Mouse (Mus musculus): Measurements from ENCODE around the gene Scn2a. TPM values are rescaled to one million over a fixed set of nuclear protein-coding genes. Genes with fewer than 3 reads are reported as not detected.
A peak's percentile ranks its signal among the peaks of the same experiment; 100 is the strongest.

Gene Scn2a
- polyA plus RNA-seq, 1 experiment from 2014 or later: 5.5 TPM

DNA sequence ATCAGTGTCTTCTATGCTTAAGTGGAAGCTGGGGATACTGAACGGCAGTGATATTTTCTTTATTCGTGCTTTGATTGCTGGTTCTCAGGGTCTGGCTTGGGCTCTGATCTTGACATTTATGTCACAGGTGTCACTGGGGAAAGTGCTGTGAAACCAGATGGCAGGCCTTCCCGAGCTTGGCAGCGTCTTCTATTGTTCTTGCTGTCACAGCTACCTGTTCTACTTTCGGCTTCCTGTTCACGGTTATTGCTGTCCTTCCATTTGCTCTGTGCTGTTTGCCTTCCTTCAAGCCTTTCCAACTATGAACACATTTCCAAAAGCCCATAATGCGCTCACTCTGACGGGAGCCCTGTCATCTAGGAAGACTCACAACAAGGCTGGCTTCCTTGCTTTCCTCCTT lies 37.9 kb downstream of the Scn2a start:
- no peak overlapping the region for H3K27ac ChIP-seq (replicated peaks; ENCODE audit: low read depth, low read length)
- H3K9me3 ChIP-seq (ENCODE audit: control insufficient read depth, low read length): no peaks in the 10 kb centered on the region
- DNase-seq (ENCODE audit: low spot score) (no peak), ATAC-seq (ENCODE audit: low read depth) (no peak)
- H3K4me3 ChIP-seq (ENCODE audit: low read depth, low read length): no peak overlapping the region
- 80% methylated on average over 8 of the region's 8 CpGs for WGBS
- no peaks in the 10 kb centered on the region for H3K36me3 ChIP-seq (ENCODE audit: control insufficient read depth, insufficient read depth, low read length)
- H3K27me3 ChIP-seq (replicated peaks; ENCODE audit: control insufficient read depth, insufficient read depth, low read length): no peaks in the 10 kb centered on the region
- H3K4me1 ChIP-seq (ENCODE audit: control insufficient read depth, insufficient read depth, low read length): no peaks in the 10 kb centered on the region
- H3K4me2 ChIP-seq (ENCODE audit: low read depth, low read length): no peak overlapping the region
- H3K9ac ChIP-seq (ENCODE audit: low read depth, low read length): no peak overlapping the region

DNA sequence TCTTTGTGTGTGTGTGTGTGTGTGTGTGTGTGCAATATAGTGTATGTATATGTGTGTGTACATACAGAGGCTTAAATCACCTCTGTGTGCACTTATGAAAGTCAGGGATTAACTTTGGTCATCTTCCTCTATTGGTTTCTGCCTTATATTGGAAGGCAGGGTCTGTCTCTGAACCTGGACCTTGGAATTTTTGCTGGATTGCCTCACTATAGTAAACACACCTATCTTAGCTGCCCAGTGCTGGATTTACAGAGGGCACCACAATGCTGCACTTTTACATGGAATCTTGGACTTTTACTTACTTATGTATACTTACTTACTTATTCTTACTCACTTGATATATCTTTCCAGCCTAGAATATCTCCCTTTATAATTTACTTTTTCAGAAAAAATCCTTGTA lies 43.3 kb downstream of the Scn2a start:
- no peak for ATAC-seq (ENCODE audit: low read depth)
- H3K9me3 ChIP-seq (ENCODE audit: control insufficient read depth, low read length): no peaks in the 10 kb centered on the region
- no peaks in the 10 kb centered on the region for H3K4me1 ChIP-seq (ENCODE audit: control insufficient read depth, insufficient read depth, low read length)

DNA sequence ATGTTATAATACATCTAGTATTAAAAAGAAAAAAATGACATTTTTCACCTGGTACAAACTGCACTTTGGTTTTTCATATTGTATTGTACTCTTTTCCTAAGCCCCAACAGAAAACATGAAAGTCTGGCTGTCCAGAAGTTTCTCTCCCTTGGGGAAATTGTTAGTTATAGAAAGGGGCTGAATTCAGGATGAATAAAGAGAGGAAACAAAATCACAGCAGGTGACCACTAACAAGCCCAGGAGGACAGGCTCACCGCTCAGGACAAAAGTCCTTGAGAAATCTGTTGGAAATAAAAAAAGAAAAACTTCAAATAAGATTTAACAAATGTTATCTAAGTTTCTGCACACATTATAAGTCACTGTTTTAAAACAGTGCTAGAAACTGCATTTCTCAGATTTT lies 43.9 kb downstream of the Scn2a start:
- WGBS: 39% methylated on average over 1 of the region's 1 CpGs
- Histone ChIP-seq H3K4me1 (ENCODE audit: control insufficient read depth, insufficient read depth, low read length) (0 out of 2 replicates have a peak, but pooled peaks cover 3% of the 10 kb centered on the region), H3K4me3 (ENCODE audit: low read depth, low read length) (no peak overlapping the region), H3K4me2 (ENCODE audit: low read depth, low read length) (no peak overlapping the region), H3K27me3 (replicated peaks; ENCODE audit: control insufficient read depth, insufficient read depth, low read length) (no peaks in the 10 kb centered on the region; the same call in 1 of the 2 replicates), H3K9me3 (ENCODE audit: control insufficient read depth, low read length) (no peaks in the 10 kb centered on the region), H3K27ac (replicated peaks; ENCODE audit: low read depth, low read length) (no peak overlapping the region), H3K36me3 (ENCODE audit: control insufficient read depth, insufficient read depth, low read length) (no peaks in the 10 kb centered on the region), H3K9ac (ENCODE audit: low read depth, low read length) (no peak overlapping the region)
- ATAC-seq (ENCODE audit: low read depth): no peak
- DNase-seq (ENCODE audit: low spot score): no peak

More for the DNA sequence above, 43.3 kb downstream of the Scn2a start:
- Histone ChIP-seq H3K27ac (replicated peaks; ENCODE audit: low read depth, low read length) (no peak overlapping the region), H3K36me3 (ENCODE audit: control insufficient read depth, insufficient read depth, low read length) (no peaks in the 10 kb centered on the region), H3K9ac (ENCODE audit: low read depth, low read length) (no peak overlapping the region), H3K4me3 (ENCODE audit: low read depth, low read length) (no peak overlapping the region), H3K4me2 (ENCODE audit: low read depth, low read length) (no peak overlapping the region), H3K27me3 (replicated peaks; ENCODE audit: control insufficient read depth, insufficient read depth, low read length) (no peaks in the 10 kb centered on the region; the same call in 1 of the 2 replicates)
- DNase-seq (ENCODE audit: low spot score): no peak

DNA sequence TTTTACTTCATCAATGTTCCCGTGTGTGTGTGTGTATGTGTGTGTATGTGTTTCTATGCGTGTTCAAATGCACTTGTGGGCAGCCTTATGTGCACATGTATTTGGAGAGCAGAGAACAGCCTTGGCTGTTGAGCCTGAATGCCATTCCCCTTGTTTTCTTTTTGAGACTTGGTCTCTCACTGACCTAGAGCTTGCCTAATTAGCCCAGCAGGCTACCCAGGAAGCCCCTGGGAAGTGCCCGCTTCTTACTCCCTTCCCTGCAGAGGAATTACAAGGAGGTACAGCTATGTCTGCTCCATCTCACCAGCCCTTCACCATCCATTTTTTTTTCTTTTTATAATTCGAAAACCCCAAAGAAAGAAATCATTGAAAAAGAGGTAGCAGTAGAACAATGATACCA lies 44.6 kb downstream of the Scn2a start:
- no peaks in the 10 kb centered on the region for H3K9me3 ChIP-seq (ENCODE audit: control insufficient read depth, low read length)
- no peak overlapping the region for H3K27ac ChIP-seq (replicated peaks; ENCODE audit: low read depth, low read length)
- 0 out of 2 replicates have a peak, but pooled peaks cover 5% of the 10 kb centered on the region for H3K4me1 ChIP-seq (ENCODE audit: control insufficient read depth, insufficient read depth, low read length)
- DNase-seq (ENCODE audit: low spot score): no peak
- H3K4me3 ChIP-seq (ENCODE audit: low read depth, low read length): no peak overlapping the region
- H3K4me2 ChIP-seq (ENCODE audit: low read depth, low read length): no peak overlapping the region
- no peak overlapping the region for H3K9ac ChIP-seq (ENCODE audit: low read depth, low read length)
- whole genome bisulfite sequencing: 29% methylated on average over 4 of the region's 4 CpGs
- H3K36me3 ChIP-seq (ENCODE audit: control insufficient read depth, insufficient read depth, low read length): no peaks in the 10 kb centered on the region
- H3K27me3 ChIP-seq (replicated peaks; ENCODE audit: control insufficient read depth, insufficient read depth, low read length): no peaks in the 10 kb centered on the region; the same call in 1 of the 2 replicates
- ATAC-seq (ENCODE audit: low read depth): no peak

DNA sequence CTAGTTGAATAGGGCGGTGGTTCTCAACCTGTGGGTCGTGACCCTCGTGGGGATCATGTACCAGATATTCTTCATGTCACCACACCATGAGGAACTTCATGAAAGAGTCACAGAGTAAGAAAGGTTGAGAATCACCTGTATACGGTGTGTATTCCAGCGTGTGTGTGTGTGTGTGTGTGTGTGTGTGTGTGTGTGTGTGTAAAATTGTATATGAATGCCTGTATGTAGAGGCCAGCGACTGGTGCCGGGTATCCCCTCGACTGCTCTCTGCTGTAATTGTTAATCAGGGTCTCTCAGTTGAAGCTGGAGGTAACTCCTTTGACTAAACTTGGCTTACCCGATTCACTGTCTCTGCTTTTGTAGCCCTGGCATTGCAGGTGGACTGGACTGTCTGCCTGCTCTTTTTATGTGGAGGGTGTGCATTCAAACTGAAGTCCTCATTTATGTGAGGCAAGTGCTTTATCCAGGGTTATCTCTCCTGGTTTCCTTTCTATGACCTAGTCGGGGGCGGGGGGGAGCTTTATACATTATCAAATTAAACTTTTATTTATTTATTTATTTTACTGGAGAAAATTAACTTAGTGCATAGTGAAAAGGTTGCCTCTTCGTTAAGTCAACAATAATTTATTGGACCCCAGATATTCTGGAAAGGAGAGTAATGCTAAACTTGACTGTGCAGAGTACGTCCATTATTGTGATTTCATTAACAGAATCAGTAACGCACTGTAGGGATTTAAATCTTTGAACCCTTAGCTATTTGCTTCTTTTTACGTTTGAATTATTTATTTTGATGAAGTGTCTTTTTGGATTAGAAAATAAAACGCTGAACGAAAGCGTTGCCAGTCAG lies 47.2 kb downstream of the Scn2a start:
- Histone ChIP-seq H3K9ac (ENCODE audit: low read depth, low read length) (peak overlapping the region; percentile 45; the same call in 1 of the 2 replicates), H3K4me1 (ENCODE audit: control insufficient read depth, insufficient read depth, low read length) (0 out of 2 replicates have a peak, but pooled peaks cover 5% of the 10 kb centered on the region), H3K36me3 (ENCODE audit: control insufficient read depth, insufficient read depth, low read length) (no peaks in the 10 kb centered on the region), H3K27me3 (replicated peaks; ENCODE audit: control insufficient read depth, insufficient read depth, low read length) (no peaks in the 10 kb centered on the region; the same call in 1 of the 2 replicates), H3K4me3 (ENCODE audit: low read depth, low read length) (peak overlapping the region; percentile 41), H3K27ac (replicated peaks; ENCODE audit: low read depth, low read length) (no peak overlapping the region), H3K4me2 (ENCODE audit: low read depth, low read length) (peak overlapping the region; percentile 60), H3K9me3 (ENCODE audit: control insufficient read depth, low read length) (no peaks in the 10 kb centered on the region)
- DNase-seq (ENCODE audit: low spot score) (no peak), ATAC-seq (ENCODE audit: low read depth) (0 out of 2 replicates have a peak, but pooled peaks have one; percentile 3)
- 52% methylated on average over 18 of the region's 18 CpGs for WGBS

DNA sequence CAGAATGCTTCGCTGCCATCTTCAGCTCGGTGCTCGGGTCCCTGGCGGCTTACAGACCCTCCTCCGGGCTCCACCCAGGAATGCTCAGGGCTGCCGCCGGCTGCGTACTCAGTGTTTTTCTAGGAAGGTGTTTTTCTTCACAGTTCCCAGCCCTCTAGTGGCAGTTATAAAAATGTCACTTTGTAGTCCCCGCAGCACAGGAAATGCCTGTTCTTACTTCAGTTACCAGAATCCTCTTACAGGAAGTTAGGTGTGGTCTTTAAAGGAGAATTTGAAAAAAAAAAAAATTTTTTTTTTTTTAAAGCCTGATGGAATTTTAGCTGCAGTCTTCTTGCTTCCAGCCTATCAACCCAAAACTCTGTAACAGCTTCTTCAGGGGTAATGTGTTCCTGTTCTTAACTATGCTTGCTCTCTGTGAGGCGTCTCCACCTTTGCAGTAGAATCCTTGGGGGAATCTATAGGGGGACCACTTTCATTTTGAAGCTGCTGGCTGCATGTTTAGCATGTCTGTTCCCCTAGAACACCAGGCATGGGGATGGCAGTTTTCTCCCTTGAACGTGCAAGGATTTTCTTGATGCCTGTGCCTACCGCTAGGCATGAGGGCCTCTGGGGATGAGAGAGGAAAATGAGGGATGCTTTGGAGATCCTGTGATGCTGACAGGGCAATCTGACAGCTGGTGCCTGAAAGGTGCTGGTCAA lies 48.0 kb downstream of the Scn2a start:
- peak overlapping the region; percentile 41 for H3K4me3 ChIP-seq (ENCODE audit: low read depth, low read length)
- ATAC-seq (ENCODE audit: low read depth): peak; percentile 97
- H3K4me2 ChIP-seq (ENCODE audit: low read depth, low read length): peak overlapping the region; percentile 60
- H3K4me1 ChIP-seq (ENCODE audit: control insufficient read depth, insufficient read depth, low read length): 0 out of 2 replicates have a peak, but pooled peaks cover 5% of the 10 kb centered on the region
- peak; percentile 95 for DNase-seq (ENCODE audit: low spot score)
- 13% methylated on average over 12 of the region's 12 CpGs for WGBS
- peak overlapping the region; percentile 24; the same call in 1 of the 2 replicates for H3K27ac ChIP-seq (replicated peaks; ENCODE audit: low read depth, low read length)
- H3K9me3 ChIP-seq (ENCODE audit: control insufficient read depth, low read length): no peaks in the 10 kb centered on the region
- no peaks in the 10 kb centered on the region; the same call in 1 of the 2 replicates for H3K27me3 ChIP-seq (replicated peaks; ENCODE audit: control insufficient read depth, insufficient read depth, low read length)
- no peaks in the 10 kb centered on the region for H3K36me3 ChIP-seq (ENCODE audit: control insufficient read depth, insufficient read depth, low read length)
- H3K9ac ChIP-seq (ENCODE audit: low read depth, low read length): peak overlapping the region; percentile 57

DNA sequence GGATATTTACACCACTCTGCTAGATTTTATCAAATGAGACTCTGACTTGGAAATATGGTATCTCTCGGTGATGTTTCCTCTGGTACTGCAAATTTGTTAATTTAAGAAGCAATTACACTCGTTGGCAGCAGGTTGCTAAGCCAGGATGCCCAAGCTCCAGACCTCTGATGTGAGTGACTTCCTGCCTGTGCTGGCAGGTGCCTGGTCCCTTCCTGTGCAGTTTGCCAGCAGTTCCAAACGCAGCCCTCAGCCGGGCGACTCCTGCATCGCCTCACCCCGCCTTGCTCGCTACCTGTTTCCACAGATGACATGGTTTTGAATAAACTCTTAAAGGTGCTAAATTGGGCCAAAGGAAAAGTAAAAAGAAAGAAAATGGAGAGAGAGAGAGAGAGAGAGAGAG lies 49.0 kb downstream of the Scn2a start:
- Histone ChIP-seq H3K9me3 (ENCODE audit: control insufficient read depth, low read length) (no peaks in the 10 kb centered on the region), H3K4me3 (ENCODE audit: low read depth, low read length) (no peak overlapping the region), H3K27me3 (replicated peaks; ENCODE audit: control insufficient read depth, insufficient read depth, low read length) (no peaks in the 10 kb centered on the region; the same call in 1 of the 2 replicates), H3K36me3 (ENCODE audit: control insufficient read depth, insufficient read depth, low read length) (no peaks in the 10 kb centered on the region), H3K4me1 (ENCODE audit: control insufficient read depth, insufficient read depth, low read length) (0 out of 2 replicates have a peak, but pooled peaks cover 5% of the 10 kb centered on the region), H3K9ac (ENCODE audit: low read depth, low read length) (no peak overlapping the region), H3K27ac (replicated peaks; ENCODE audit: low read depth, low read length) (no peak overlapping the region), H3K4me2 (ENCODE audit: low read depth, low read length) (peak overlapping the region; percentile 60; the same call in 1 of the 2 replicates)
- DNase-seq (ENCODE audit: low spot score): no peak
- 74% methylated on average over 8 of the region's 8 CpGs for WGBS
- no peak for ATAC-seq (ENCODE audit: low read depth)

DNA sequence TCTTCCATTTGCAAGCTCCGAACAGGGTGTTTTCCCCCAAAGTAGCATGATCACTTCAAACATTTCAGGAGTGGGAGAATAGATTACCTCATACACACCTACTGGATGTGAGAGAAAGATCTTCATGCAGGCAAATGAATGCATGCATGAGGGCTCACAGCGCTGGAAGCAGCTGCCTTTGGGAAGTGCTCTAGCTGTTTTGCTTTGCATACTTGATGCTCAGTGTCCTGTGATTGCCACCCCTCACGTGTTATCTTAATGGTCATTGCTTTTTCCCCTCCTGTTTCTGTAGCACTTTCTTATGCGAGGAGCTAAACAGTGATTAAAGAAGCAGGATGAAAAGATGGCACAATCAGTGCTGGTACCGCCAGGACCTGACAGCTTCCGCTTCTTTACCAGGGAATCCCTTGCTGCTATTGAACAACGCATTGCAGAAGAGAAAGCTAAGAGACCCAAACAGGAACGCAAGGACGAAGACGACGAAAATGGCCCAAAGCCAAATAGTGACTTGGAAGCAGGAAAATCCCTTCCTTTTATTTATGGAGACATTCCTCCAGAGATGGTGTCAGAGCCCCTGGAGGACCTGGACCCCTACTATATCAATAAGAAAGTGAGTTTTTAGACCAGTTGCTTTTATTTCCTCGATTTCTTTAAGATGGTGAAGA lies 49.7 kb downstream of the Scn2a start:
- 65% methylated on average over 12 of the region's 12 CpGs for WGBS
- H3K9me3 ChIP-seq (ENCODE audit: control insufficient read depth, low read length): no peaks in the 10 kb centered on the region

More for the DNA sequence above, 49.7 kb downstream of the Scn2a start:
- DNase-seq (ENCODE audit: low spot score): no peak
- Histone ChIP-seq H3K36me3 (ENCODE audit: control insufficient read depth, insufficient read depth, low read length) (no peaks in the 10 kb centered on the region), H3K27me3 (replicated peaks; ENCODE audit: control insufficient read depth, insufficient read depth, low read length) (no peaks in the 10 kb centered on the region; the same call in 1 of the 2 replicates), H3K4me2 (ENCODE audit: low read depth, low read length) (no peak overlapping the region), H3K27ac (replicated peaks; ENCODE audit: low read depth, low read length) (no peak overlapping the region), H3K4me1 (ENCODE audit: control insufficient read depth, insufficient read depth, low read length) (0 out of 2 replicates have a peak, but pooled peaks cover 5% of the 10 kb centered on the region), H3K4me3 (ENCODE audit: low read depth, low read length) (no peak overlapping the region), H3K9ac (ENCODE audit: low read depth, low read length) (no peak overlapping the region)
- ATAC-seq (ENCODE audit: low read depth): no peak
